ENCODE assay signal across 8 mouse cellular contexts in genomic region chr3:52104636-52105151, GRCm38 (mm10). TPM values are rescaled to one million over a fixed set of nuclear protein-coding genes. Genes with fewer than 3 reads are reported as not detected.
A peak's percentile ranks its signal among the peaks of the same experiment; 100 is the strongest.
DNase-seq lines count a peak whose midpoint lies in the region; ATAC-seq and TF ChIP-seq lines count a peak whose summit lies in the region.

Gene Maml3 (minus strand): TSS chr3:52105076.

- H3K9ac ChIP-seq in forebrain, postnatal 0 days: peak within 1 kb of the TSS; percentile 88
- peak within 1 kb of the TSS; percentile 87 for H3K9ac ChIP-seq in lung, embryonic 15.5 days

- peak within 1 kb of the TSS; percentile 77 for H3K4me3 ChIP-seq in cerebellum, adult 2 months (replicated peaks; ENCODE audit: insufficient read depth, low read depth, low read length)
- H3K4me3 ChIP-seq in forebrain, postnatal 0 days (ENCODE audit: low read depth, low read length): peak within 1 kb of the TSS; percentile 76
- H3K4me3 ChIP-seq in lung, embryonic 15.5 days: peak within 1 kb of the TSS; percentile 74
- peak within 1 kb of the TSS; percentile 59 for H3K4me3 ChIP-seq in olfactory bulb, adult 2 months (ENCODE audit: insufficient read depth, low read depth, low read length)

- ATAC-seq in forebrain, postnatal 0 days: peak; percentile 28
- peak; percentile 28 for ATAC-seq in lung, embryonic 15.5 days (ENCODE audit: borderline replicate concordance, extremely low read depth, low FRiP score, low TSS enrichment)

- peak within 1 kb of the TSS; percentile 72 for H3K27ac ChIP-seq in cerebellum, adult 2 months (ENCODE audit: insufficient read depth, low read length)
- peak within 1 kb of the TSS; percentile 98 for H3K27ac ChIP-seq in forebrain, postnatal 0 days (ENCODE audit: low read depth, low read length)
- peak within 1 kb of the TSS; percentile 99 for H3K27ac ChIP-seq in lung, embryonic 15.5 days
- H3K27ac ChIP-seq in olfactory bulb, adult 2 months (ENCODE audit: insufficient read depth, low read depth, low read length): peak within 1 kb of the TSS; percentile 68

- H3K9me3 ChIP-seq in forebrain, postnatal 0 days (ENCODE audit: low read length): no peaks in the 10 kb centered on the region
- H3K9me3 ChIP-seq in lung, embryonic 15.5 days: no peaks in the 10 kb centered on the region

- TF ChIP-seq CTCF in cerebellum, adult 2 months (IDR thresholded peaks at IDR 0.05; ENCODE audit: borderline replicate concordance, insufficient read depth, low read depth, low read length): no peak
- no peak for TF ChIP-seq CTCF in forebrain, postnatal 0 days (IDR thresholded peaks at IDR 0.05; ENCODE audit: low read depth)
- no peak for TF ChIP-seq CTCF in olfactory bulb, adult 2 months (IDR thresholded peaks at IDR 0.05; ENCODE audit: insufficient read depth, low read depth, low read length)

- DNase-seq in MN1 (ENCODE audit: low spot score): peak; percentile 97
- DNase-seq in cerebellum, adult 2 months: peak; percentile 94
- DNase-seq in forebrain, postnatal 0 days: peak; percentile 89
- peak; percentile 94 for DNase-seq in heart, postnatal 4 days
- DNase-seq in layer of hippocampus, adult 8-10 months (ENCODE audit: low spot score in 2 of 2): peak; percentile 76 to 78
- peak; percentile 86 to 88 for DNase-seq in thymus, adult 18-20 months

- TF ChIP-seq POLR2A in cerebellum, adult 2 months (IDR thresholded peaks at IDR 0.05; ENCODE audit: borderline replicate concordance, insufficient read depth, low read length): peak; percentile 75
- peak; percentile 50; the same call in 1 of the 2 replicates for TF ChIP-seq POLR2A in olfactory bulb, adult 2 months (IDR thresholded peaks at IDR 0.05; ENCODE audit: insufficient read depth, low read depth, low read length)

- H3K36me3 ChIP-seq in forebrain, postnatal 0 days (ENCODE audit: insufficient read depth): no peaks in the 10 kb centered on the region
- no peaks in the 10 kb centered on the region for H3K36me3 ChIP-seq in lung, embryonic 15.5 days

- WGBS in cerebellum, adult 2 months: 1% methylated on average over 45 of the region's 49 CpGs
- WGBS in forebrain, postnatal 0 days: under 1% methylated on average over 36 of the region's 49 CpGs
- WGBS in lung, embryonic 15.5 days: under 1% methylated on average over 48 of the region's 49 CpGs
- under 1% methylated on average over 42 of the region's 49 CpGs for WGBS in olfactory bulb, adult 2 months

- H3K4me2 ChIP-seq in forebrain, postnatal 0 days (ENCODE audit: low read depth): peak within 1 kb of the TSS; percentile 98
- peak within 1 kb of the TSS; percentile 77 for H3K4me2 ChIP-seq in lung, embryonic 15.5 days

- H3K27me3 ChIP-seq in cerebellum, adult 2 months (ENCODE audit: control insufficient read depth, insufficient read depth, low read length): no peaks in the 10 kb centered on the region
- no peaks in the 10 kb centered on the region for H3K27me3 ChIP-seq in forebrain, postnatal 0 days (ENCODE audit: insufficient read depth, low read length)
- no peaks in the 10 kb centered on the region for H3K27me3 ChIP-seq in lung, embryonic 15.5 days

- H3K4me1 ChIP-seq in cerebellum, adult 2 months (ENCODE audit: control insufficient read depth, insufficient read depth, low read length): no peaks in the 10 kb centered on the region; the same call in 1 of the 2 replicates
- H3K4me1 ChIP-seq in forebrain, postnatal 0 days (ENCODE audit: insufficient read depth): no peaks in the 10 kb centered on the region
- H3K4me1 ChIP-seq in lung, embryonic 15.5 days: peaks cover 22% of the 10 kb centered on the region
- H3K4me1 ChIP-seq in olfactory bulb, adult 2 months (ENCODE audit: control insufficient read depth, insufficient read depth, low read length): no peaks in the 10 kb centered on the region

RNA-seq across cellular contexts. Expression of gene Maml3, which starts in this region (rescaled TPM):
- 6.5 and 7.8 TPM in 2 replicates for polyA plus RNA-seq in cerebellum, adult 2 months (2012; rRNA removed)
- total RNA-seq in forebrain, postnatal 0 days (2014; rRNA removed): 8.4 and 14.9 TPM in 2 replicates
- polyA plus RNA-seq in forebrain, postnatal 0 days (2015; fragmentation: Nextera tagmentation; extraction: Ambion mirVana): 1.8 and 3.1 TPM in 2 replicates
- 1 to 10 TPM; 7.1 TPM for total RNA-seq in heart, postnatal 4 days (2021)
- 1 to 10 TPM; 7.0 to 9.3 (median 8.0) TPM for total RNA-seq in layer of hippocampus, adult 8-10 months (2022)
- polyA plus RNA-seq in lung, embryonic 15.5 days (2015; fragmentation: Nextera tagmentation; extraction: Ambion mirVana): 7.4 and 8.4 TPM in 2 replicates
- polyA plus RNA-seq in olfactory bulb, adult 2 months (2012; ENCODE audit: insufficient read depth, insufficient read length, low replicate concordance, missing spikeins): not detected in 2 replicates

Comparison
In these comparisons a context has a peak if more than half of its experiments do, and no peak if none do; other contexts are left out.
1. Peak in every context shown above with its lines: DNase-seq, ATAC-seq, H3K4me3 ChIP-seq and H3K27ac ChIP-seq.